Mouse (Mus musculus) hindbrain, embryonic 16.5 days (tissue): Measurements from ENCODE around the gene Rps18. TPM values are rescaled to one million over a fixed set of nuclear protein-coding genes. Genes with fewer than 3 reads are reported as not detected.
"Not testable (repeated sequence)": the region's sequence is repeated elsewhere in the genome, so short reads cannot be mapped to it uniquely, and the experiment has no call there.

ENCODE experiments used
- ATAC-seq: fragments of 200-750 bp; cut with Nextera tagmentation; 2 replicates; pipeline ENCODE4 v1.8.0; 2017; ENCODE audit warnings: moderate TSS enrichment, moderate library complexity
- H3K27ac ChIP-seq: fragments of 300-500 bp; sonication (generic); 2 replicates; pipeline ENCODE4 v1.5.1; 2014; ENCODE audit warnings: low read depth, mild to moderate bottlenecking, control low read depth, low read length, moderate library complexity
- H3K27me3 ChIP-seq: fragments of 300-500 bp; sonication (generic); replicated peaks from 2 replicates; pipeline ENCODE4 v1.6.1; 2014; ENCODE audit warnings: low read length; ENCODE audit not compliant: control insufficient read depth, insufficient read depth
- H3K36me3 ChIP-seq: fragments of 300-500 bp; sonication (generic); 2 replicates; pipeline ENCODE4 v1.6.1; 2014; ENCODE audit warnings: mild to moderate bottlenecking, low read length, moderate library complexity, mixed read lengths; ENCODE audit not compliant: control insufficient read depth, insufficient read depth
- H3K4me1 ChIP-seq: fragments of 300-500 bp; sonication (generic); 2 replicates; pipeline ENCODE4 v1.6.1; 2014; ENCODE audit warnings: low read depth, low read length; ENCODE audit not compliant: control insufficient read depth, insufficient read depth
- H3K4me2 ChIP-seq: fragments of 300-500 bp; sonication (generic); 2 replicates; pipeline ENCODE4 v1.6.1; 2014; ENCODE audit warnings: mild to moderate bottlenecking, low read length, control low read depth, moderate library complexity
- H3K4me3 ChIP-seq: fragments of 300-500 bp; sonication (generic); 2 replicates; pipeline ENCODE4 v1.5.1; 2014; ENCODE audit warnings: mild to moderate bottlenecking, low read length, control low read depth, moderate library complexity
- H3K9ac ChIP-seq: fragments of 300-500 bp; sonication (generic); 2 replicates; pipeline ENCODE4 v1.6.1; 2014; ENCODE audit warnings: low read depth, mild to moderate bottlenecking, control low read depth, low read length, moderate library complexity
- H3K9me3 ChIP-seq: fragments of 300-500 bp; sonication (generic); 2 replicates; pipeline ENCODE4 v1.6.1; 2014; ENCODE audit warnings: mild to moderate bottlenecking, low read length, moderate library complexity; ENCODE audit not compliant: control insufficient read depth
- WGBS: fragments of 180-500 bp; shearing (Covaris S2); extraction: QIAGEN DNeasy Blood & Tissue Kit; methylation state at CpG from one replicate; pipeline ENCODE4 v1.1.7; 2014; 5-methylcytosine and 5-hydroxymethylcytosine counted together
- polyA plus RNA-seq: library from polyadenylated mRNA; unstranded; fragments of >200 nt; fragmentation: Nextera tagmentation; extraction: Ambion mirVana; gene quantifications from 2 replicates; pipeline ENCODE4 v1.2.1, GENCODE M21; 2015

The Rps18 gene
- polyA plus RNA-seq, 1 experiment from 2014 or later, result 697 TPM

GRCm38 (mm10) chr17:33958451-33958850 is 2.6 kb upstream of the Rps18 start:
- Histone ChIP-seq H3K4me3 (no peak overlapping the region), H3K9ac (no peak overlapping the region), H3K27ac (no peak overlapping the region), H3K4me2 (no peak overlapping the region), H3K9me3 (no peaks in the 10 kb centered on the region), H3K27me3 (no peaks in the 10 kb centered on the region), H3K36me3 (peaks cover 23% of the 10 kb centered on the region), H3K4me1 (peaks cover 22% of the 10 kb centered on the region)
- 95% methylated on average over 11 of the region's 11 CpGs for WGBS
- ATAC-seq, result no peak

DNA sequence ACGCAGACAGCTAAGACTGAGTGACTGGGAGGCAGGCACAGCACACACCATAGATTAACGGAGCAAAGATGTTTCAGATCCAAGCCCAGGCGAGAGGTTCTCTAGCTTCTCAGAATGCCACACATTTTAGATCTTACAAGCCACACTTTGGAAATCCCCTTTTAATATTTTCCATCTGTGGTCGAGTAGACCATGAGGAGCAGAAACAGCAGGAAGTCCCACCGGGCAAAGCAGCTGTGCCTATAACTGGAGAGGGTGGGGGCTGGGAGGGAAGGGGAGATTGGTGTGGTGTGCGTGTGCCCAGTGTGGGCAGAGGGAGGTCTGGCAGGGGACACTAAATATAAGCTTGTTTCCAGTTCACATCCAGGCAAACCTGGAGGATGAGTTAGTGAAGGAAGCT is 1.7 kb upstream of the Rps18 start:
- WGBS, result 84% methylated on average over 6 of the region's 6 CpGs
- H3K4me3 ChIP-seq, result no peak overlapping the region
- H3K4me1 ChIP-seq, result peaks cover 30% of the 10 kb centered on the region
- H3K36me3 ChIP-seq, result peaks cover 23% of the 10 kb centered on the region
- H3K4me2 ChIP-seq, result no peak overlapping the region
- no peak overlapping the region for H3K27ac ChIP-seq
- no peak overlapping the region for H3K9ac ChIP-seq
- H3K9me3 ChIP-seq, result no peaks in the 10 kb centered on the region
- H3K27me3 ChIP-seq, result no peaks in the 10 kb centered on the region
- ATAC-seq, result no peak

DNA sequence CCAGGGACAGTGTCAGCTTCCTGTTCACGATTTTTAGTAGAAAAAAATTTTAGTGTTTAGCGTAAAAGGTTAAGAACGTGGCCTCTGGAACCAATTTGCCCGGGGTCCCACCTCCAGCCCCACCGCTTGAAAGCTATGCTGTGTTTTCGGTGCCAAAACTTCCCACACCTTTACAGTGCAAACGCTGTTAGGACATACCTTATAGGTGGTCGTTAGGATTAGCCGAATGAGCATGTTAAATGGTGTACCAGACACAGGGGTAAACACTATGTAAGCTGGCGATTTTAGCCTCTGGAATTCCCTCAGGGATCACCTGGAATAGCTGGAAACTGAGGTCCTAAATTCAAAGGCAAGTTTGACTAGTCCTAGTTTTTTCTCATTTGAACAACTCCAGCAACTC is 535 bp upstream of the Rps18 start:
- H3K9me3 ChIP-seq, result no peaks in the 10 kb centered on the region
- H3K36me3 ChIP-seq, result peaks cover 20% of the 10 kb centered on the region
- WGBS, result 8% methylated on average over 10 of the region's 10 CpGs
- no peak for ATAC-seq
- peak overlapping the region; percentile 88 for H3K4me2 ChIP-seq
- peak overlapping the region; percentile 75 for H3K9ac ChIP-seq
- no peaks in the 10 kb centered on the region for H3K27me3 ChIP-seq
- peak overlapping the region; percentile 93 for H3K27ac ChIP-seq
- peaks cover 41% of the 10 kb centered on the region for H3K4me1 ChIP-seq
- peak overlapping the region; percentile 79 for H3K4me3 ChIP-seq

- under 1% methylated on average over 33 of the region's 33 CpGs for WGBS
- peak overlapping the region; percentile 86 for H3K9ac ChIP-seq
- H3K27me3 ChIP-seq, result no peaks in the 10 kb centered on the region
- no peaks in the 10 kb centered on the region for H3K9me3 ChIP-seq
- H3K4me2 ChIP-seq, result peak overlapping the region; percentile 88
- H3K36me3 ChIP-seq, result peaks cover 16% of the 10 kb centered on the region
- peaks cover 50% of the 10 kb centered on the region for H3K4me1 ChIP-seq
- no peak; the same call in 1 of the 2 replicates for ATAC-seq
- H3K4me3 ChIP-seq, result peak overlapping the region; percentile 79
- H3K27ac ChIP-seq, result peak overlapping the region; percentile 82
Observed at GRCm38 (mm10) chr17:33954646-33955554, 901 bp downstream of the Rps18 start.

- ATAC-seq, result no peak
- WGBS, result 35% methylated on average over 5 of the region's 5 CpGs
- Histone ChIP-seq H3K4me3 (peak overlapping the region; percentile 79), H3K36me3 (peaks cover 9% of the 10 kb centered on the region), H3K9me3 (no peaks in the 10 kb centered on the region), H3K4me2 (peak overlapping the region; percentile 88), H3K27ac (no peak overlapping the region), H3K9ac (peak overlapping the region; percentile 86), H3K27me3 (no peaks in the 10 kb centered on the region), H3K4me1 (peaks cover 59% of the 10 kb centered on the region)
Observed at GRCm38 (mm10) chr17:33953961-33954565, 1.7 kb downstream of the Rps18 start.

DNA sequence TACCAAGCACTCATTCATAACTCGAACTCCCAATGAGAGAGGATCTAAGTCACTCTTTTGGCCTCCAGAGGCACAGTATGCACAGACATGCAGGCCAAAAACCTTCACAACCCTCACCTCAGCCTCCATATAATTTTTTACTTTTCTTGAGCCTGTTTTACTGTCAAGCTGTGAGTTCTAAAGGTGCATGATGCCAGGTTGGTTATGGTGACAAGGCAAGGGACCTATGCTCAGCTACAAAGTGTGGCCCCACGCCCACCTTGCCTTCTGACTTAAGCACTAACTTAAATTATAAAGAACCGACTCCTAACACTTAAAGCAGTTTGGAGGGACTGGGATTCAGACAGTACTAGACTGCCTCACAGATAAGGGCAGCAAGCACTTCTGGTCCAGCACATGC is 2.5 kb downstream of the Rps18 start:
- peaks cover 59% of the 10 kb centered on the region for H3K4me1 ChIP-seq
- no peak overlapping the region for H3K4me2 ChIP-seq

DNA sequence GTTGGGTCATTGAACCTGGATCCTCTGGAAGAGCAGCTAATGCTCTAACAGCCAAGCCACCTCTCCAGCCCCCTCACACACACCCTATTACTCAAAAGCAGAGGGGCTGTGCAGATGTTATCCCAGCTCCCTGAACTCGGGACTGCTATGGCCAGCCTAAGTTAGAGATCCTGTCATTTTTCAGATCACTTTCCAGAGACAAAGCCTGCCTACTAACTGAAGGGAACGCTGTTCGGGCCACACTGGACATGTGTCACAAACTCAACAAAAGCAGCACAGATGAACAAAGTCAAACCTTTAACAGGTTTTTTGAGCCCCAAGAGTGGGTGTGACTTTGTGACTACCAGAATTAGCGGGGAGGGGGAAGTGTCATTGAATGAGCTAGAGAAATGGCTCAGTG is 2.9 kb downstream of the Rps18 start:
- Histone ChIP-seq H3K36me3 (peaks cover 15% of the 10 kb centered on the region), H3K4me2 (no peak overlapping the region), H3K4me1 (peaks cover 59% of the 10 kb centered on the region), H3K27me3 (no peaks in the 10 kb centered on the region), H3K9ac (no peak overlapping the region), H3K4me3 (no peak overlapping the region), H3K27ac (no peak overlapping the region), H3K9me3 (no peaks in the 10 kb centered on the region)
- WGBS, result 81% methylated on average over 4 of the region's 4 CpGs
- no peak for ATAC-seq

More for the DNA sequence above, 2.5 kb downstream of the Rps18 start:
- Histone ChIP-seq H3K27me3 (no peaks in the 10 kb centered on the region), H3K9ac (no peak overlapping the region), H3K36me3 (peaks cover 11% of the 10 kb centered on the region), H3K4me3 (no peak overlapping the region), H3K9me3 (no peaks in the 10 kb centered on the region), H3K27ac (no peak overlapping the region)
- no peak for ATAC-seq
- WGBS, result 89% methylated on average over 3 of the region's 3 CpGs

GRCm38 (mm10) chr17:33952015-33952414 is 3.8 kb downstream of the Rps18 start:
- H3K27me3 ChIP-seq, H3K27ac ChIP-seq, H3K4me3 ChIP-seq, H3K9me3 ChIP-seq, ATAC-seq: not testable (repeated sequence)
- 77% methylated on average over 13 of the region's 13 CpGs for WGBS
- peaks cover 56% of the 10 kb centered on the region for H3K4me1 ChIP-seq
- peak overlapping the region; percentile 73; the same call in 1 of the 2 replicates for H3K9ac ChIP-seq
- peaks cover 15% of the 10 kb centered on the region for H3K36me3 ChIP-seq
- peak overlapping the region; percentile 93 for H3K4me2 ChIP-seq
